In the genomic region with DNA sequence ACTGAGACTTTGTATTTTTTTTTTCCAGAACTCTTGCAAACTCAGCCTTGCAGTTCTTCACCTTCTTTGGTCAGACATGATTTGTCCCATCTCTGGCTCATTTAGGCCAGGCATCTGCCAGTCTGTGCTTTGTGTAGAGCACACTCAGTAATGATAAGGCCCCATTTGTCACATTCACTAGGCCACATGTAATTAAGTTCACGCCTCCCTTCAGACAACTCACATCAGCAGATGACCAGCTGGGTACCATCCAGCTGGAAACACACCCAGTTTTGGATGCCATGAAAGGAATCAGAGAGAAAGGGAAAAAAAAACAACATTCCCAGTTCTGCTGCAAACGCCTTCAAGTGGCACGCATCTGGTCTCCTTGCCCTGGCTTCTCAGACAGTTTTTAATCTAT, we compare ENCODE assay signal across 15 mouse cellular contexts.
DNase-seq lines count a peak whose midpoint lies in the region; ATAC-seq and TF ChIP-seq lines count a peak whose summit lies in the region.
"Had no signal": no experiment of that assay in that cellular context is flagged by ENCODE, and none has a peak within 500 bp of the region (broad histone marks: within the 10 kb centered on the region; RNA-seq: fewer than 3 reads in every experiment).

No protein-coding gene starts in this region.

- H3K4me1 ChIP-seq in hindbrain, postnatal 0 days (ENCODE audit: insufficient read depth, low read length): no peaks in the 10 kb centered on the region
- H3K4me1 ChIP-seq in hindbrain, embryonic 14.5 days (replicated peaks; ENCODE audit: control insufficient read depth, insufficient read depth, low read length): peaks cover 5% of the 10 kb centered on the region; the same call in 1 of the 2 replicates
- no peaks in the 10 kb centered on the region for H3K4me1 ChIP-seq in midbrain, postnatal 0 days (ENCODE audit: insufficient read depth, low read length)
- 0 out of 2 replicates have a peak, but pooled peaks cover 3% of the 10 kb centered on the region for H3K4me1 ChIP-seq in midbrain, embryonic 10.5 days
- H3K4me1 ChIP-seq in forebrain, embryonic 14.5 days (ENCODE audit: control insufficient read depth, insufficient read depth, low read length): no peaks in the 10 kb centered on the region

- ATAC-seq in hindbrain, postnatal 0 days: peak; percentile 60; the same call in 1 of the 2 replicates
- no peak for ATAC-seq in hindbrain, embryonic 14.5 days (ENCODE audit: low FRiP score)
- no peak for ATAC-seq in midbrain, postnatal 0 days (ENCODE audit: low FRiP score)
- ATAC-seq in forebrain, embryonic 14.5 days: peak; percentile 74
- ATAC-seq: inflammation-experienced regulatory T-cells, adult 6 months had no signal

- H3K9me3 ChIP-seq in hindbrain, postnatal 0 days (ENCODE audit: low read length): no peaks in the 10 kb centered on the region
- H3K9me3 ChIP-seq in hindbrain, embryonic 14.5 days (ENCODE audit: control insufficient read depth, low read length): no peaks in the 10 kb centered on the region
- H3K9me3 ChIP-seq in midbrain, postnatal 0 days (ENCODE audit: low read length): no peaks in the 10 kb centered on the region
- no peaks in the 10 kb centered on the region for H3K9me3 ChIP-seq in midbrain, embryonic 10.5 days (replicated peaks)
- H3K9me3 ChIP-seq in forebrain, embryonic 14.5 days (replicated peaks; ENCODE audit: control insufficient read depth, low read length): no peaks in the 10 kb centered on the region
- H3K9me3 ChIP-seq: limb, embryonic 13.5 days had no signal

- no peak overlapping the region for H3K9ac ChIP-seq in hindbrain, postnatal 0 days (replicated peaks; ENCODE audit: low read length)
- H3K9ac ChIP-seq in hindbrain, embryonic 14.5 days: no peak overlapping the region
- no peak overlapping the region for H3K9ac ChIP-seq in midbrain, postnatal 0 days (replicated peaks; ENCODE audit: low read length, poor library complexity, severe bottlenecking)
- no peak overlapping the region for H3K9ac ChIP-seq in forebrain, embryonic 14.5 days (ENCODE audit: low read length)
- H3K9ac ChIP-seq: limb, embryonic 13.5 days had no signal

- no peaks in the 10 kb centered on the region for H3K36me3 ChIP-seq in hindbrain, postnatal 0 days (ENCODE audit: insufficient read depth, low read length)
- 0 out of 2 replicates have a peak, but pooled peaks cover 4% of the 10 kb centered on the region for H3K36me3 ChIP-seq in hindbrain, embryonic 14.5 days (replicated peaks; ENCODE audit: control insufficient read depth, insufficient read depth)
- H3K36me3 ChIP-seq in midbrain, postnatal 0 days (ENCODE audit: insufficient read depth, low read length): no peaks in the 10 kb centered on the region
- no peaks in the 10 kb centered on the region for H3K36me3 ChIP-seq in midbrain, embryonic 10.5 days
- no peaks in the 10 kb centered on the region for H3K36me3 ChIP-seq in forebrain, embryonic 14.5 days (ENCODE audit: control insufficient read depth, insufficient read depth, low read length)

- no peak overlapping the region for H3K4me3 ChIP-seq in hindbrain, postnatal 0 days (ENCODE audit: low read length)
- no peak overlapping the region for H3K4me3 ChIP-seq in hindbrain, embryonic 14.5 days (replicated peaks; ENCODE audit: low read length)
- H3K4me3 ChIP-seq in midbrain, postnatal 0 days (ENCODE audit: low read depth, low read length): no peak overlapping the region
- no peak overlapping the region for H3K4me3 ChIP-seq in midbrain, embryonic 10.5 days
- no peak overlapping the region for H3K4me3 ChIP-seq in forebrain, embryonic 14.5 days (ENCODE audit: low read depth, low read length)
- H3K4me3 ChIP-seq: erythroblast, embryonic 14.5 days; limb, embryonic 13.5 days had no signal

- H3K27me3 ChIP-seq in hindbrain, postnatal 0 days (ENCODE audit: insufficient read depth, low read length): no peaks in the 10 kb centered on the region
- H3K27me3 ChIP-seq in hindbrain, embryonic 14.5 days (ENCODE audit: control insufficient read depth, insufficient read depth, low read length): no peaks in the 10 kb centered on the region
- H3K27me3 ChIP-seq in midbrain, postnatal 0 days (ENCODE audit: insufficient read depth, low read length): no peaks in the 10 kb centered on the region
- H3K27me3 ChIP-seq in midbrain, embryonic 10.5 days (ENCODE audit: low read depth, poor library complexity, severe bottlenecking): no peaks in the 10 kb centered on the region
- H3K27me3 ChIP-seq in forebrain, embryonic 14.5 days (replicated peaks; ENCODE audit: control insufficient read depth, insufficient read depth, low read length): no peaks in the 10 kb centered on the region
- H3K27me3 ChIP-seq: limb, embryonic 13.5 days had no signal

- DNase-seq in hindbrain, postnatal 0 days (ENCODE audit: low spot score): peak; percentile 47
- DNase-seq in hindbrain, embryonic 14.5 days (ENCODE audit: low spot score): no peak
- DNase-seq in midbrain, postnatal 0 days (ENCODE audit: low spot score): peak; percentile 58
- no peak for DNase-seq in midbrain, embryonic 10.5 days (ENCODE audit: low spot score)
- peak; percentile 69 for DNase-seq in forebrain, embryonic 14.5 days (ENCODE audit: low spot score)
- peak; percentile 4 for DNase-seq in retina, adult 2 months (ENCODE audit: low read depth, low spot score)
- no peak for DNase-seq in heart, adult 11 months
- DNase-seq: cerebellum, adult 11 months; heart, postnatal 14 days; midbrain, embryonic 14.5 days; thymus, postnatal 36 days had no signal

- no peak overlapping the region for H3K4me2 ChIP-seq in hindbrain, postnatal 0 days (ENCODE audit: low read depth, low read length)
- no peak overlapping the region for H3K4me2 ChIP-seq in hindbrain, embryonic 14.5 days (replicated peaks)
- no peak overlapping the region for H3K4me2 ChIP-seq in midbrain, postnatal 0 days (ENCODE audit: low read depth, low read length, poor library complexity, severe bottlenecking)
- H3K4me2 ChIP-seq in forebrain, embryonic 14.5 days (ENCODE audit: low read length): no peak overlapping the region
- H3K4me2 ChIP-seq: heart, embryonic 11.5 days; limb, embryonic 13.5 days had no signal

- 39% methylated on average over 3 of the region's 3 CpGs for WGBS in hindbrain, postnatal 0 days
- WGBS in hindbrain, embryonic 14.5 days: 54% methylated on average over 3 of the region's 3 CpGs
- WGBS in midbrain, postnatal 0 days: 83% methylated on average over 3 of the region's 3 CpGs
- WGBS in midbrain, embryonic 10.5 days: 94% methylated on average over 3 of the region's 3 CpGs
- 55% methylated on average over 3 of the region's 3 CpGs for WGBS in forebrain, embryonic 14.5 days

- no peak for TF ChIP-seq CTCF in hindbrain, postnatal 0 days (IDR thresholded peaks at IDR 0.05; ENCODE audit: low read depth)
- no peak for TF ChIP-seq CTCF in midbrain, postnatal 0 days (IDR thresholded peaks at IDR 0.05)

- no peak overlapping the region for H3K27ac ChIP-seq in hindbrain, postnatal 0 days
- H3K27ac ChIP-seq in hindbrain, embryonic 14.5 days: no peak overlapping the region; the same call in 1 of the 2 replicates
- H3K27ac ChIP-seq in midbrain, postnatal 0 days (ENCODE audit: low read depth, low read length): no peak overlapping the region
- no peak overlapping the region for H3K27ac ChIP-seq in midbrain, embryonic 10.5 days (replicated peaks)
- H3K27ac ChIP-seq in forebrain, embryonic 14.5 days (ENCODE audit: low read depth, low read length): no peak overlapping the region
- H3K27ac ChIP-seq: limb, embryonic 13.5 days had no signal

Comparison
In these comparisons a context has a peak if more than half of its experiments do, and no peak if none do; other contexts are left out.
1. ATAC-seq: peak in hindbrain, postnatal 0 days (single experiment) and forebrain, embryonic 14.5 days (single experiment); none in hindbrain, embryonic 14.5 days (single experiment) and midbrain, postnatal 0 days (single experiment).
2. DNase-seq: peak in hindbrain, postnatal 0 days (single experiment), midbrain, postnatal 0 days (single experiment), forebrain, embryonic 14.5 days (single experiment) and retina, adult 2 months (single experiment); none in hindbrain, embryonic 14.5 days (single experiment), midbrain, embryonic 10.5 days (single experiment) and heart, adult 11 months (single experiment).